Mouse (Mus musculus) urinary bladder, postnatal 36 days (tissue): ENCODE measurements around the gene Tas2r115.
"Not testable (repeated sequence)": the region's sequence is repeated elsewhere in the genome, so short reads cannot be mapped to it uniquely, and the experiment has no call there.

ENCODE experiments used
- DNase-seq, 2 experiments: peaks; one replicate each; pipeline ENCODE4 v3.0.0; 2022; ENCODE audit warnings: low spot score in 2 of 2, mixed read lengths in 1 of 2

The Tas2r115 gene

GRCm38 (mm10) chr6:132737935-132738334 is at the start of gene Tas2r115:
Gene Tas2r115, minus strand, starts transcription at chr6:132738035.
- no peak for DNase-seq

GRCm38 (mm10) chr6:132778062-132778461 is 40.2 kb upstream of the Tas2r115 start, which contains the start of gene Tas2r136:
Gene Tas2r136, minus strand, starts transcription at chr6:132778162.
- DNase-seq: no peak

- DNase-seq: no peak
These were observed 24.0 kb upstream of the Tas2r115 start, which contains the start of gene Tas2r102 for GRCm38 (mm10) chr6:132761831-132762230. Gene Tas2r102, plus strand, starts transcription at chr6:132762131.

GRCm38 (mm10) chr6:132754430-132754829 is 16.6 kb upstream of the Tas2r115 start, which contains the start of gene Tas2r124:
Gene Tas2r124, plus strand, starts transcription at chr6:132754730.
- no peak for DNase-seq

GRCm38 (mm10) chr6:132750206-132750605 is 12.4 kb upstream of the Tas2r115 start:
- no peak for DNase-seq

- no peak for DNase-seq
These were observed 26.0 kb downstream of the Tas2r115 start, which contains the start of gene Tas2r122 for GRCm38 (mm10) chr6:132711828-132712227. Gene Tas2r122, minus strand, starts transcription at chr6:132711928.

GRCm38 (mm10) chr6:132700907-132701306 is 36.9 kb downstream of the Tas2r115 start, which contains the start of gene Tas2r121:
Gene Tas2r121, minus strand, starts transcription at chr6:132701007.
- DNase-seq: no peak

GRCm38 (mm10) chr6:132691596-132691995 is 46.2 kb downstream of the Tas2r115 start:
- not testable (repeated sequence) for DNase-seq
